Mouse (Mus musculus) retina, postnatal 1 day (tissue): ENCODE measurements around the gene Mpp3.
A peak's percentile ranks its signal among the peaks of the same experiment; 100 is the strongest.

Experiments
- DNase-seq: peaks from one replicate; pipeline ENCODE4 v3.0.0-alpha.2; 2012

Gene Mpp3

GRCm38 (mm10) chr11:102028087-102028816, at the start of gene Mpp3:
TSS of gene Mpp3 (minus strand) at chr11:102028461.
- DNase-seq, result no peak

- no peak for DNase-seq
These were observed 45.5 kb upstream of the Mpp3 start for GRCm38 (mm10) chr11:102073722-102074121.

GRCm38 (mm10) chr11:102072729-102073128, 44.5 kb upstream of the Mpp3 start:
- DNase-seq, result no peak

DNA sequence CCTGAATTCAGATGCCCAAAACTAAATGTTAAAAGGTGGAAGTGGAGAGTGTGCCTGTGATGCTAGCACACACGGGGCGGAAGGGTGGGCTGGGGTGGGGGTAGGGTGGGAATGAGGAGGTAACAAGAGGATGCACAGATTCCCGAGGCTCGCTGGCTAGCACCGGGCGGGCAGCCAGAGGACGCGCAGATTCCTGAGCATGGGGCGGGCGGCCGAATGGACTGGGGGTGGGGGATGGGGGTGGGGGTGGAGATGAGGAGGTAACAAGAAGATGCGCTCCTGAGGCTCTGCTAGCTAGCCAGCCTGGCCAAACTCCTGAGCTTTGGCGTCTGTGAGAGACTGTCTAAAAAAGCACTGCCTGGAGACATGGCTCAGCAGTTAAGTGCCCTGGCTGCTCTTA, 42.2 kb upstream of the Mpp3 start:
- peak; percentile 30 for DNase-seq

GRCm38 (mm10) chr11:102069633-102070032, 41.4 kb upstream of the Mpp3 start:
- no peak for DNase-seq

DNA sequence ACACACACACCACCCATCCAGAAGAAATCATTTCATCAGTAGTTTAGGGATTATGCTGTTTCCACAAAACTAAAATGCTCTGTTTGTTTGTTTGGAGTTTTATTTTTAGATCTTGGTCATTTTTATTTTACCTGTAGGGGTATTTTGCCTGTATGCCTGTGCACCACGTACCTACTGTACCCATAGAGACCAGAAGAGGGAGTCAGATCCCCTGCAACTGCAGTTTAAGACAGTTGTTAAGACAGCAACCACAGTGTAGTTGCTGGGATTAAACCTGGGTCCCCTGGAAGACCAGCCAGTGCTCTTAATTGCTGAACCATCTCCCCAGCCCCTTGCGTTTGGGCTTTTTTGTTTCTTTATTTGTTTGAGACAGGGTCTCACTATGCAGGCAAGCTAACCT, 40.7 kb upstream of the Mpp3 start:
- DNase-seq, result peak; percentile 35

DNA sequence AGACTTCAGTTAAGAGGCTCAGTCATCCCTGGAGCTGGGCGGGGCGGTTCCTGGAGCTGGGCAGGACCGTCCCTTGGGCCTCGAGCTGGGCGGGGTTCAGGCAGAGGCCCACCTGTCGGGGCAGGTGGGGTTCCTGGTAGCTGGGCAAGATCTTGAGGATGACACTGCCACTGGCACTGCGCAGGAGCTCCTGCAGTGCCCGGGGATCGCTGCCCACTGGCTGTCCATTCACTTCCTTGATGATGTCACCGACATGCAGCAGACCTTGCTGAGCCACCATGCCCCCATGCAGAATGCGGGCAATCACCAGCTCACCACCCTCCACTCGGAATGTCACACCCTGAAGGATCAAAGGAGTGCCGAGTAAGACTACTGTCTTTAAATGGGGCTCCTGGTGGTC, 34.8 kb upstream of the Mpp3 start:
- DNase-seq, result no peak

DNA sequence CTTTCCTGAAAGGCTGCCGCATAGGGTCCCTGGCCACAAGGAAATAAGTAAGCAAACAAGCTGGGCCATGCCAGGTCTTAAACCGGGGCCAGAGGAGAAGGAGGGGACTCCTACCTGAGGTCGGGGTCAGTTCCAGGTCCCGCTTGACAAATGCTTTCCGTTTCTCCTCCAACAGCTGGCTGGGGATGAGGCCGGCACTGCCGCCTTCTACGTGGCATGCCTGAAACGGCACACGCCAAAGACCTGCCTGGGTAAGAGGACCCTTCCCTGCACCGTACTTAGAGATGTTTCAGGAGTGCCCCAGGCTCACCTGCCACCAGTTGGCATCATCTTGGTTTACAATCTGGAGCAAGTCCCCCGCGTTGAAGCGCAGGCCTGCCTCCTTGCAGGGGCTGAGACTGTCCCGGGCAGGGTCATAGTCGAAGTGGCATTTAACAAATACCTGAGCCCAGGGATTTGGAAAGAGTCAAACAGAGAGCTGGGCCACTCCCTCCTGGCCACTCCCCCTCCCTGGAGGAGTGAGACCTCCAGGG, 33.7 kb upstream of the Mpp3 start:
- DNase-seq, result no peak

- DNase-seq, result peak; percentile 86
These were observed 33.1 kb upstream of the Mpp3 start for GRCm38 (mm10) chr11:102061236-102061940.

DNA sequence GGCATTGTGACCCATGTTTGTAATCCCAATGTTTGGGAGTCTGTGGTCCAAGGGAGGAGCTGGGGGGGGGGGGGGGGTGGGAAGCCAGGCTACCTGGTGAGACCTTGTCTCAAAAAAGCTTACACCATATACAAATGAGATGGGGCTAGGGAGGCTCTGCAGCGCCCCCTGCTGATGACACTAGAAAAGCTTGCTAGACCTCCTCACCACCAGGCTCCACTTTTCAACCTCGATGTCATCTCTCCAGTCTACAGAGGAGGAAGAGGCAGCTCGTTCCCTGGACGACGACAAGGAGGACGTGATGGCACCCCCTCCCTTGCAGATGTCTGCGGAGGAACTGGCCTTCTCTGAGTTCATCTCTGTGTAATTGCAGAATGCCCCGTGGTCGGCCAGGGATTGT, 25.6 kb upstream of the Mpp3 start:
- DNase-seq, result peak; percentile 73

DNA sequence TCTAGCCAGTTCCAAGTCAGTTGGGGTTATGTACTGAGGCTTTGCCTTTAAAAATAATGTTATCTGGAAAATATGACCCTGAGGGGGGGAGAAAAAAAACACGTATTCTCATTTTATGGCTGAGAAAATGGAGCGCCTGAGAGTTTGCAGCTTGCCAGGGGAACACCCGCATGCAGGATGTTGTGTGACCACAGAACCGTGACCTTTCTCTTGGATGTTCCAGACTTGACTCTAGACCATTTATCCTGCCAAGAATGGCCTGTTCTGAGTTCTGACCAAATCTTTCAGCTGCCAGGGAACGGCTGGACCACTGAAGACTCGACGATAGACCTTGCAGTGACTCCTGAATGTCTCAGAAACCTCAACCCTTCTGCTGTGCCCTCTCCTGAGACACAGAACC, 24.9 kb upstream of the Mpp3 start:
- no peak for DNase-seq

GRCm38 (mm10) chr11:102052697-102053096, 24.4 kb upstream of the Mpp3 start:
- DNase-seq, result no peak

DNA sequence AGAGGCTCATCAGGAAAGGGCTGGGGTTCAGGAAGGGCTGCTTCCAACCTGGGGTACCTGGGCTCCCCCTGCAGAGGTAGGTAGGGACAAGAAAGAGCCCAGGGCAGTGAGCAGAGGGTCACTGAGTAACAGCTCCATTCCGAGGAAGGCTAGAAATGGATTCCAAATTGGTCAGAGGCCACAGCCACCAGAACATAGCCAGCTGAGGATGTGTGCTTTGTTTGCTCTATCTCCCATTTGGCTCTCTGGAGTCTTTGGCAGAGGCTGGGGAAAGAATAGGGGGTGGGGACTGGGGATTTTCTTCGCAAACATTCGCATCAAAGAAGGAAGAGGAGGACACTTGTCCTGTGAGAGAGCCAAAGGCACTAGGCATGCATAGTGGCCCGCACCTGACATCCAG, 23.7 kb upstream of the Mpp3 start:
- no peak for DNase-seq

GRCm38 (mm10) chr11:102051541-102051940, 23.3 kb upstream of the Mpp3 start:
- no peak for DNase-seq

GRCm38 (mm10) chr11:102049875-102050482, 21.7 kb upstream of the Mpp3 start:
- DNase-seq, result no peak

GRCm38 (mm10) chr11:102046607-102047006, 18.3 kb upstream of the Mpp3 start:
- no peak for DNase-seq

GRCm38 (mm10) chr11:102044691-102045212, 16.5 kb upstream of the Mpp3 start:
- no peak for DNase-seq

DNA sequence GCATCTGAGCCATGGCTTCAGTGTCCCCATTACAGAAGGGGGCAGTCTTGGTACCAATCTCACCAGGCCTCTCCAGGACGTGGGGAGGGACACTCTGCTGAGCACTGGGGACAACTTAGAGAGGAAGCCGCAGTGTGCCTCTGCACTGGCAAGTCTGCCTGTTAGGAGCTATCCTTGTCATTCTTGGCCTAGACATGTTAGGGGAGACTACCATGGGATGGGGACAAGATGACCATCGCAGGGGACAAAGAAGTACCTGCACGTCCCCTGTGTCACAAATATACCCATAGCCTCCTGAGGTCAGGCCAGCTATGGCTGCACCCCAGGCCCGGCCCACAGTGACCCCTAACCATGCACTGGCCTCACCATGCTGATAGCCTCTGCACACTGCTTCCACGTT, 15.1 kb upstream of the Mpp3 start:
- no peak for DNase-seq

GRCm38 (mm10) chr11:102042971-102043370, 14.7 kb upstream of the Mpp3 start:
- DNase-seq, result no peak

DNA sequence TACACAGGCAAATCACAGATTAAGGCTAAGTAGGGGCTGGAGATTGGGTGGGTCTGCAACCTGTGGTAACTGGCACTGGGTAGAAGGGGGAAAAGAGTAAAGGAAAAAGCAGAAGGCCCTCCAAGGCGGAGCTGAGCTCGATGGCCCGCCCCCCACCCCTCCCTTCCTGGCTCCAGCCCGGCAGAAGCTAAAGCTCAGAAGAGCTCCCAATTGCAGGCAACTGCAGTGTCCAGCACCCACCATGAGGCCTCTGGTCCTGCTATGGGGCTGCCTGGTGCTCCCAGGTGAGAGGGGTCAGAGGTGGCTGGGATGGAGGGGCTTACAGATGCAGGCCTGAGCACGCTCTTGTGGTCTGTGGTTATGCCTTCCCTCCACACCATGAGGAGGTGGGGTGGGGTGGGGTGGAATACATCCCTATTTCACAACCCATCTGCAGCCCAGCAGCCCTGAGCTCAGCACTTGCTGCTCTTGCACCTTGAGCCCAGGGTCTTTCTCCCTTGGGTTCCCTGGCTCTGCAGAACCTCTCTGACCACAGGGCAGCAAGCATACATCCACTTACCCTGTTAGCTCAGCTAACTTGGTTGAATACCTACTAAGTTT, 13.2 kb upstream of the Mpp3 start, which contains the start of gene Cd300lg:
Cd300lg (plus strand) TSS at position 160 of the 600 bp plus-strand sequence.
- DNase-seq, result no peak

DNA sequence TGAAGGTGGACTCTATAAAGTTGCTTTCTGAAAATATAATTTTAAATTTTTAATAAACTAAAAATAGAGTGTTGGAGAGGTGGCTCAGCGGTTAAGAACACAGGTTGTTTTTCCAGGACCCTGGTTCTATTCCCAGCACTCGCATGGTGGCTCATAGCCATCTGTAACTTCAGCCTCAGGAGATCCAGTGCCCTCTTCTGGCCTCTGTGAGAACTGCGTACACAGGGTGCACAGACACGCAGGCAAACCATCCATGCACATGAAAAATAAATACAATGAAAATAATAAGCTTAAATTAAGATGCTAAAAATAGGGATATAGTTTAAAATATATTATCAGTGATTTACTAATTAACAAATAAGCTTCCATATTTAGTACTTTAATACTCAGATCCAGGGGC, 12.4 kb upstream of the Mpp3 start:
- peak; percentile 33 for DNase-seq

DNA sequence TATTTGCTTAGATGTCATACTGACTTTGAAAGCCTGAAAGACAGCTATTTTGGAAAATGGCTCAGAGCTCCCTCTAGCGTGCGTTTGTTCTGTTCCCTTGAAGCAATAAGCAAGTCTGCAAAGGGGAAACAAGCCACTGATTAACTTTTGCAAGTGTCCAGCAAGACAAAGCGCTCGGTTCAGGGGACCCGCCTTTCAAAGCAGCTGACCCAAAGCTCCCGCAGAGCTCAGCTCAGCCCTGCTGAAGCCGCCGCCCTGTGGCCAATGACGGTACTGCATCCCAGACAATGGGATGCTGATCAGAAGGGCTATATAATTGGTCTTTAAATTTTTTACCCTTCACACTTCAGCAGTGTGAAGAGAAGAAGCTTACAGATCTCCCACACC, 11.9 kb upstream of the Mpp3 start:
- peak; percentile 95 for DNase-seq

- peak; percentile 67 for DNase-seq
These were observed 11.4 kb upstream of the Mpp3 start for GRCm38 (mm10) chr11:102039487-102040137.
